Mouse (Mus musculus) liver, adult 2 months (tissue): ENCODE measurements around the gene Tomm40l. TPM values are rescaled to one million over a fixed set of nuclear protein-coding genes. Genes with fewer than 3 reads are reported as not detected.

ENCODE experiments used
- DNase-seq: peaks from one replicate; pipeline ENCODE4 v3.0.0-alpha.2; 2011; ENCODE audit warnings: low read depth, low spot score; ENCODE audit errors: extremely low read depth
- H3K27ac ChIP-seq: fragments of 200-500 bp; replicated peaks from 2 replicates; pipeline ENCODE4 v1.5.1; 2012; ENCODE audit warnings: low read depth, mild to moderate bottlenecking, control low read depth, inconsistent platforms, low read length; ENCODE audit not compliant: insufficient read depth
- H3K27me3 ChIP-seq: fragments of 200-500 bp; 2 replicates; pipeline ENCODE4 v1.6.1; 2012; ENCODE audit warnings: mild to moderate bottlenecking, moderate library complexity, low read length, inconsistent platforms; ENCODE audit not compliant: control insufficient read depth, insufficient read depth
- H3K36me3 ChIP-seq: fragments of 200-500 bp; 2 replicates; pipeline ENCODE4 v1.6.1; 2012; ENCODE audit warnings: low read length, inconsistent platforms; ENCODE audit not compliant: control insufficient read depth, insufficient read depth
- H3K4me1 ChIP-seq: fragments of 200-500 bp; 2 replicates; pipeline ENCODE4 v1.6.1; 2011; ENCODE audit warnings: low read length; ENCODE audit not compliant: control insufficient read depth, insufficient read depth
- H3K4me3 ChIP-seq: fragments of 200-500 bp; 2 replicates; pipeline ENCODE4 v1.5.1; 2011; ENCODE audit warnings: low read depth, mild to moderate bottlenecking, control low read depth, low read length, moderate library complexity; ENCODE audit not compliant: insufficient read depth
- H3K79me2 ChIP-seq: fragments of 200-500 bp; 2 replicates; pipeline ENCODE4 v1.6.1; 2012; ENCODE audit warnings: inconsistent platforms, mild to moderate bottlenecking, low read length, moderate library complexity; ENCODE audit not compliant: control insufficient read depth, insufficient read depth
- H3K9ac ChIP-seq: fragments of 200-500 bp; 2 replicates; pipeline ENCODE4 v1.6.1; 2012; ENCODE audit warnings: low read depth, mild to moderate bottlenecking, control low read depth, inconsistent platforms, low read length
- CTCF ChIP-seq: fragments of 200-500 bp; IDR thresholded peaks from 2 replicates; pipeline ENCODE4 v1.5.1; 2011; ENCODE audit warnings: low read depth, low read length, control low read depth
- POLR2A ChIP-seq: fragments of 200-500 bp; IDR thresholded peaks from 2 replicates; pipeline ENCODE4 v1.6.1; 2011; ENCODE audit warnings: low read length, control low read depth; ENCODE audit not compliant: insufficient read depth; ENCODE audit errors: extremely low read depth
- WGBS: fragments of 180-500 bp; shearing (Covaris S2); methylation state at CpG from one replicate; pipeline ENCODE4 v1.1.7; 2018; 5-methylcytosine and 5-hydroxymethylcytosine counted together
- polyA plus RNA-seq: library from polyadenylated mRNA; depleted of rRNA; stranded (reverse); fragments of >200 nt; gene quantifications from 2 replicates; pipeline ENCODE4 v1.2.3, GENCODE M21; 2012
- total RNA-seq: library from RNA; depleted of rRNA; stranded (reverse); fragments of >200 nt; gene quantifications from 2 replicates; pipeline ENCODE4 v1.2.3, GENCODE M21; 2014

Tomm40l gene
- total and polyA plus RNA-seq, 2 experiments: 5.5 to 9.7 TPM

DNA sequence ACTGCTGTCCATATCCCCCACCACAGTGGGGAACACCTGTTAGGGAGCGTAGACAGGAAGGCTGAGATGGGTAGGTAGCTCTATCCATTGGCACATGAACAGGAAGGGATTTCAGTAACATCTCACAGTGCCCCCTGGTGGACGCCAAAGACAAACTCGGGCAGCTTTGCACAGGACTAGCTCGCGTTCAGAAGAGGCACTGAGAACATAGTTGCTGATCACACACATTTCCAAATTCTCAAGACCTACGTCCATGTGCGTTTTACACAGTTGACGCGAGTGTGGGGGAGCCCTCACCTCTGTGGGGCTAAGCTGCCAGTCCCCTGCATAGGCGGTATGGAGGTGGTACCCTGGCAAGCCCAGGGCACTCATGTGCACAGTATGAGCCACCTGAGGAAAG, 1.4 kb downstream of the Tomm40l start:
- peak; percentile 88 for DNase-seq
- Histone ChIP-seq H3K79me2 (no peaks in the 10 kb centered on the region), H3K4me1 (peaks cover 13% of the 10 kb centered on the region), H3K27me3 (no peaks in the 10 kb centered on the region), H3K9ac (peak overlapping the region; percentile 66), H3K36me3 (peaks cover 39% of the 10 kb centered on the region), H3K27ac (peak overlapping the region; percentile 55), H3K4me3 (peak overlapping the region; percentile 7; the same call in 1 of the 2 replicates)
- TF ChIP-seq CTCF (peak; percentile 88), POLR2A (0 out of 2 replicates have a peak, but pooled peaks have one; percentile 19)
- WGBS: 2% methylated on average over 10 of the region's 10 CpGs

DNA sequence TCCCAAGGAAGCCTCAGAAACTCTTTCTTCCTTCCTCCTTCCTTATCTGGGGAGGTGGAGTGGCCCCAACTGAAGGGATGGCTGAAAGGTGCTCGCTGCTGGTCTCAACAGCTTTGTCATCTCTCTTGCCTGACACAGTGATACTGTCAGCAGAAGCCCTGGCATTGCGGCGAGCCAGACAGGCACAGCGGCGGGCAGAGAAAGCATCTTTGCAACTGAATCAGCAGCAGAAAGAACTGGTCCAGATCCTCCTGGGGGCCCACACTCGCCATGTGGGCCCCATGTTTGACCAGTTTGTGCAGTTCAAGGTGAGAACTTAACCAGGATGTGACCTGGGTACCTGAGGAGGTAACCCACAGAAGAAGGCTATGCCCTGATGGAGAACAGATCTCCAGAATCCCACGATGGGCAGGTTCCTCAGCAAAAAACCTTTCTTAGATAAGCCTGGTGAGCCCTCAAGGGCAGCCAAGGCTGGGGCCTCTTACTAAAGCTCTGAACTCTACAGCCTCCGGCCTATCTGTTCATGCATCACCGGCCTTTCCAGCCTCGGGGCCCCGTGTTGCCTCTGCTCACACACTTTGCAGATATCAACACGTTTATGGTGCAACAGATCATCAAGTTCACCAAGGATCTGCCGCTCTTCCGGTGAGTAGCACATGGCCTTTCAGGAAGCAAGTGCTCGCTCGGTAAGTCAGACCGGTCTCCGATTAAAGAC, 5.9 kb downstream of the Tomm40l start:
- peak overlapping the region; percentile 95 for H3K27ac ChIP-seq
- H3K27me3 ChIP-seq: no peaks in the 10 kb centered on the region
- peak overlapping the region; percentile 46 for H3K9ac ChIP-seq
- H3K36me3 ChIP-seq: peaks cover 45% of the 10 kb centered on the region
- peak; percentile 41 for DNase-seq
- H3K4me3 ChIP-seq: no peak overlapping the region
- TF ChIP-seq POLR2A (no peak), CTCF (no peak)
- WGBS: 64% methylated on average over 18 of the region's 18 CpGs
- no peaks in the 10 kb centered on the region for H3K79me2 ChIP-seq
- H3K4me1 ChIP-seq: peaks cover 13% of the 10 kb centered on the region

DNA sequence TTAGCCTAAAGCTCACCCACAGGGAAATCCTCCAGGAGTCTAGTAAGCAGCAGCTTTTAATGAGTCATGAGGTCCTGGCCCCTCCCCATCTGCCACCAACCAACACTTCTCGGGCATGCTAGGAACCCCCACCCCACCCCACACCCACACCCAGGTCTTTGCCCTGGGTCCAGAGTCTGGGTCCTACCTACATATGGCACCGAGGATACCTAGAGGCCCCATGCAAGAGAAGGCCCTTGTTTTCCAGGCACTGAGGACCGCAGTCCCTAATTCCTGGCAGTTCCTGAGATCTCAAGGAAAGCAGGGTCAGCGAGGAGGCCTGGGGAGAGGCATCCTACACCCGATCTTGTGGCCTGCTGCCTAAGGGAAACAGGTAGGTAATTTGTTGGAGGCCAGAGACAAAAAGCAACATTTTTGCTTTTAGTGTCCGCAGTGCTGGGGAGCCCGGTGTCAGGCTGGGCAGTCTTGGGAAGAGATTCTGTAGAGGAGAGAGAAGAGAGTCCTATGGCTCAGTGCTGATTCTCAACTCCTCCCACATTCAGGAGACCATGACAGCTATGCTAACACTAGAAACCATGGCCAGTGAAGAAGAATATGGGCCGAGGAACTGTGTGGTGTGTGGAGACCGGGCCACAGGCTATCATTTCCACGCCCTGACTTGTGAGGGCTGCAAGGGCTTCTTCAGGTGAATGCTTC, 8.4 kb downstream of the Tomm40l start, which contains the start of gene Nr1i3:
Gene Nr1i3 (plus strand): TSS at position 170 of the 696 bp plus-strand sequence.
- no peaks in the 10 kb centered on the region for H3K79me2 ChIP-seq
- TF ChIP-seq POLR2A (peak; percentile 64; the same call in 1 of the 2 replicates), CTCF (no peak)
- H3K4me3 ChIP-seq: peak within 1 kb of the TSS; percentile 53
- H3K9ac ChIP-seq: peak within 1 kb of the TSS; percentile 78
- peaks cover 35% of the 10 kb centered on the region for H3K36me3 ChIP-seq
- no peaks in the 10 kb centered on the region for H3K27me3 ChIP-seq
- 22% methylated on average over 10 of the region's 10 CpGs for WGBS
- DNase-seq: peak; percentile 94
- H3K4me1 ChIP-seq: peaks cover 9% of the 10 kb centered on the region
- H3K27ac ChIP-seq: peak within 1 kb of the TSS; percentile 95

DNA sequence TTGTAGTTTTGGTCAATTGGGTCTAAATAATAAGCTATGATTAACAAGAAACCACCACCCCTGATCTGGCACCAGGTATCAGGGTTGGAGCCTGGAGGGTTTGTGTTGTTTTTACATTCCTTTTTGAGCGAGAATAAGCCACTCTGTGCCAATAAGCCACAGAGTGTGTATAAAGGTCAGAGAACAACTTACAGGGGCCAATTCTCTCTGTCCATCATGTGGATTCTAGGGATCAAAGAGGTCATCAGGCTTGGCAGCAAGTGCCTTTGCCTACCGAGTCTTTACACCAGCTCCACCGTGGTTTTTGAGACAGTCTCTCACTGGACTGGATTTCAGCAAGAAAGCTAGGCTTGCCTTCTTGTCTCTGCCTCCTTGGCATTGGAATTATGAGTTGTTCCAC, 9.5 kb downstream of the Tomm40l start:
- Histone ChIP-seq H3K9ac (peak overlapping the region; percentile 54; the same call in 1 of the 2 replicates), H3K79me2 (no peaks in the 10 kb centered on the region), H3K36me3 (peaks cover 25% of the 10 kb centered on the region), H3K27ac (peak overlapping the region; percentile 88), H3K4me3 (no peak overlapping the region), H3K27me3 (no peaks in the 10 kb centered on the region), H3K4me1 (peaks cover 9% of the 10 kb centered on the region)
- peak; percentile 98 for DNase-seq
- TF ChIP-seq POLR2A (no peak), CTCF (no peak)
- 12% methylated on average over 3 of the region's 3 CpGs for WGBS

DNA sequence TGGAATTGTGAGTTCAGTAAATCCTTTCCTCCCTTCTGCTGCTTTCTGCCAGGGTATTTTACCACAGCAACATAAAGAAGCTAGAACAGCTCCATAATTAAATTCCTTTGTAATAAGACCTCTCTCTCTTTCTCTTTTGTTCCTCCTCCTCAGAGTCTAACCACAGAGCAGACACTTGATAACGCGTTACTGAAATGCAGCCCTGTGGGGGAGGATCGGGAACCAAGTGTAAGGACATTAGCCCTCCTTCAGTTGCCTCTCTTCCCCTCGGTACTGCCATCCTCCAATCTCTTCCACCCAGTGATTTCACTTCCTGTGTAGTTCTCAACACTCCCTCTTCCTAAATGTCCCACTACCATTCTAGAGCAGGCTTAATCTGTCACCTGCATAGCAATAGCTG, 12.9 kb downstream of the Tomm40l start:
- H3K9ac ChIP-seq: no peak overlapping the region
- H3K4me3 ChIP-seq: no peak overlapping the region
- H3K36me3 ChIP-seq: no peaks in the 10 kb centered on the region
- H3K79me2 ChIP-seq: no peaks in the 10 kb centered on the region
- H3K4me1 ChIP-seq: peaks cover 12% of the 10 kb centered on the region
- no peak for DNase-seq
- no peak overlapping the region for H3K27ac ChIP-seq
- H3K27me3 ChIP-seq: no peaks in the 10 kb centered on the region
- TF ChIP-seq CTCF (no peak), POLR2A (no peak)
- WGBS: 88% methylated on average over 4 of the region's 4 CpGs
